Mouse (Mus musculus) heart, embryonic 12.5 days (tissue): ENCODE results near the gene Sirt7. TPM values are rescaled to one million over a fixed set of nuclear protein-coding genes. Genes with fewer than 3 reads are reported as not detected.

Experiments used
- ATAC-seq: fragments of 200-750 bp; cut with Nextera tagmentation; 2 replicates; pipeline ENCODE4 v1.8.0; 2017; ENCODE audit warnings: moderate TSS enrichment, moderate library complexity; ENCODE audit not compliant: insufficient number of reproducible peaks, low FRiP score
- H3K27ac ChIP-seq: fragments of 300-500 bp; sonication (generic); 2 replicates; pipeline ENCODE4 v1.5.1; 2016; ENCODE audit warnings: mild to moderate bottlenecking, moderate library complexity; ENCODE audit not compliant: poor library complexity, severe bottlenecking
- H3K27me3 ChIP-seq: fragments of 300-500 bp; sonication (generic); replicated peaks from 2 replicates; pipeline ENCODE4 v1.6.1; 2016; ENCODE audit warnings: mild to moderate bottlenecking, moderate library complexity
- H3K36me3 ChIP-seq: fragments of 300-500 bp; sonication (generic); 2 replicates; pipeline ENCODE4 v1.6.1; 2016; ENCODE audit warnings: mild to moderate bottlenecking, moderate library complexity
- H3K4me1 ChIP-seq: fragments of 300-500 bp; sonication (generic); replicated peaks from 2 replicates; pipeline ENCODE4 v1.6.1; 2016; ENCODE audit warnings: mild to moderate bottlenecking
- H3K4me2 ChIP-seq: fragments of 300-500 bp; sonication (generic); 2 replicates; pipeline ENCODE4 v1.6.1; 2016; ENCODE audit warnings: mild to moderate bottlenecking, moderate library complexity
- H3K4me3 ChIP-seq: fragments of 300-500 bp; sonication (generic); 2 replicates; pipeline ENCODE4 v1.5.1; 2016; ENCODE audit warnings: mild to moderate bottlenecking
- H3K9ac ChIP-seq: fragments of 300-500 bp; sonication (generic); 2 replicates; pipeline ENCODE4 v1.6.1; 2016; ENCODE audit warnings: mild to moderate bottlenecking, moderate library complexity
- H3K9me3 ChIP-seq: fragments of 300-500 bp; sonication (generic); replicated peaks from 2 replicates; pipeline ENCODE4 v1.6.1; 2016; ENCODE audit warnings: mild to moderate bottlenecking, moderate library complexity
- WGBS: fragments of 180-500 bp; shearing (Covaris S2); methylation state at CpG from one replicate; pipeline ENCODE4 v1.1.7; 2016; 5-methylcytosine and 5-hydroxymethylcytosine counted together
- polyA plus RNA-seq: library from polyadenylated mRNA; unstranded; fragments of >200 nt; fragmentation: Nextera tagmentation; extraction: Ambion mirVana; gene quantifications from 2 replicates; pipeline ENCODE4 v1.2.1, GENCODE M21; 2016

Sirt7 gene
- polyA plus RNA-seq, 1 experiment from 2014 or later = 20.4 TPM

DNA sequence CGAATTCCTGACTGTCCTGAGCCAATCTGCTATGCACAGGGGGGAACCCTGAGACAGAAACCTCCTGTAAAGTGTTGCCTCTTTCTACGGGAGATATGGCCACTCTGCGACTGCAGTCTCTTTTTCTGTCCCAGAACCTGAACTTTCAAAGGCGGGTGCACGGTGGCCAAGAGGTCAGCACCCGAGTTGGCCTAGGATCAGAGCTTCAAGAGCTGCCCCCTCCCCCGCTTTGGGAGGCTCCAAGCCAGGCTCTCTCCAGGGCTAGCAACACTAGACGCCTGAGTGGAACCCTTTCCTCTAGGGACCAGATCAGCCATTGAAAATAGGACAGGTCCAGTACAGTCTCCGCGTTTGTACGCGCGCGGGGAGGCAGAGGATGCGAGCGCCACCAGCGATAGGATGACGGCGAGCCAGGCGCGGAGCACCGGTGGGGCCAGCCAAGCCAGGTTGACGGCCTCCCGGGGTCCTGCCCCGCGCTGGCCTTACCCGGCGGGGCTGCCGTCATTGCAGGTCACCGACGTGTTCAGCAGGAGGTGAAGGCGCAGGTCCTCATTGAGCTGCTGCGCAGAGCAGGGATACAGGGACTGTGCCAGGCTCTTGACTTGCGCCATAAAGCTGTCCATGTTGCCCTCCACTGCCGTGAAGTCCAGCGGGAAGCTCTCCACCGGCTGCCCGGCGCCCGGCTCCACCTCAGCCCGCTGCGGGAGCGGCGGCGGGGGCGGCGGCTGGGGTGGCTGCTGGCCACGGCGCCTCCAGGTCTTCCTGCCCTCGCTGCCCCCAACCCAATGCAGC is 34.7 kb upstream of the Sirt7 start:
- peaks cover 93% of the 10 kb centered on the region for H3K27me3 ChIP-seq
- WGBS = 3% methylated on average over 50 of the region's 50 CpGs
- H3K9me3 ChIP-seq = no peaks in the 10 kb centered on the region
- no peak overlapping the region for H3K27ac ChIP-seq
- peak overlapping the region; percentile 78 for H3K4me2 ChIP-seq
- H3K9ac ChIP-seq = peak overlapping the region; percentile 51; the same call in 1 of the 2 replicates
- H3K4me1 ChIP-seq = peaks cover 38% of the 10 kb centered on the region
- peak overlapping the region; percentile 51 for H3K4me3 ChIP-seq
- no peaks in the 10 kb centered on the region for H3K36me3 ChIP-seq
- no peak for ATAC-seq

DNA sequence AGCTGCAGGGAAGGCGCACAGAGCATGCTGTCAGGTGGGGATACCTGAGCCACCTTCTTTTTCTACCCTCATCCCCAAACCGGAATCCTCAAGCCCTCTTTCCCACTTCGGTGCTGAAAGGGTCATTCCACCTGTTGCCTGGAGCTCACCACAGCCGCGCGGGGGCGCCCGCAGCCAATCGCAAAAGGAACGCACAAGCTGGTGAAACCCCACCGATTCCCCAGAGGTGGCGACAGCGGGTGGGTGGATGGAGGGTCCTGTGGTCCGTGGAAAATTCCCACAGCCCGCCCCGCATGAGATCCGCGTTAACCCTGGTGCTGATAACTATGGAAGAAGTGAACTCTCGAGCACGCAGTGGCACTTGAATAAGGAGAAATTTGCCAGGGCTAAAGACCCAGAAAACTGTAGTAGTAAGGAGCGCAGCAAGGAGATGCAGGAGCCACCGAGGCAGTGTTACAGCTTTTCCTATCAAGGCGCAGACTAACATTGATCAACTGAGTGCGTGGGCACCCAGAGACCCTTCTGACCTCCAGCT is 33.9 kb upstream of the Sirt7 start:
- Histone ChIP-seq H3K27ac (no peak overlapping the region), H3K4me3 (peak overlapping the region; percentile 51), H3K9ac (no peak overlapping the region), H3K36me3 (no peaks in the 10 kb centered on the region), H3K27me3 (peaks cover 93% of the 10 kb centered on the region), H3K4me1 (peaks cover 40% of the 10 kb centered on the region), H3K9me3 (no peaks in the 10 kb centered on the region), H3K4me2 (peak overlapping the region; percentile 78)
- WGBS = 5% methylated on average over 24 of the region's 24 CpGs
- no peak for ATAC-seq

DNA sequence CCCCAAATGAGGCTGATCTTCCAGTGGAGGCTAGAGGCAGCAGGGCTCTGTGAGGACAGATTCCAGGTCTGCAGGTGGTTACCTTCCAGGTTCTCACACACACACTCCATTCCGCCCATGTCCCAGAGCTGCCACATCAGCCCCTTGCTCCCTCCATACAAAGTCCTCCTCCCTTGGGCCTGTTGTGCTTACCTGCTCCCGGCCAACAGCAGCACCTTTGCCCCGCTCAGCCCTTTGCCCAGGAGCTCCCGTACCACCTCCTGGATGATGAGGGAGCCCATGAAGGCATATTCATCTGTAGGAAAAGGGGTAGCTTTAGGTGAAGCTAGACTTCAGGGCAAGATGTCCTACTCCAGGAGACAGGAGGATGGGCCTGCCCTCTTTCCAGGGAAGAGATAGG is 32.3 kb upstream of the Sirt7 start:
- peaks cover 78% of the 10 kb centered on the region for H3K27me3 ChIP-seq
- H3K4me2 ChIP-seq = no peak overlapping the region
- WGBS = 82% methylated on average over 4 of the region's 4 CpGs
- no peaks in the 10 kb centered on the region for H3K9me3 ChIP-seq
- no peaks in the 10 kb centered on the region for H3K36me3 ChIP-seq
- no peak for ATAC-seq
- H3K27ac ChIP-seq = no peak overlapping the region
- H3K9ac ChIP-seq = no peak overlapping the region
- no peak overlapping the region for H3K4me3 ChIP-seq
- H3K4me1 ChIP-seq = peaks cover 33% of the 10 kb centered on the region

DNA sequence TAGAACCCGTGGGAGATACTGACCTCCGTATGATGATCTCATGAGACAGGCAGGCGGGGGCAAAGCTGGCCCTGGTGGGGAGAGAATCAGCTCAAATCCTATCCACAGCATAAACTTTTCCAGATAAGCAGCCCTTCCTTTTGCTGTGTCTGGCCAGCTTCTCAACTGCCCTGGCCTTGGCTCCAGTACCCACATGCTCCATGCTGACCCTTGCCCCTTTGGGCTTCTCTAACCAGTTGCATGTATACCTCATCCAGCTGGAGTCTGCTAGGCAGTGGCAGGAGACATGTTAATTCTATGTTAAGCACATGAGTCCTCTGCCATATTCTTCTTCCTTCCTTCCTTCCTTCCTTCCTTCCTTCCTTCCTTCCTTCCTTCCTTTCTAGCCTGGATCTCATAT is 29.7 kb upstream of the Sirt7 start:
- Histone ChIP-seq H3K36me3 (no peaks in the 10 kb centered on the region), H3K4me2 (no peak overlapping the region), H3K27me3 (peaks cover 52% of the 10 kb centered on the region), H3K9ac (no peak overlapping the region), H3K9me3 (no peaks in the 10 kb centered on the region), H3K4me3 (no peak overlapping the region), H3K4me1 (peaks cover 15% of the 10 kb centered on the region), H3K27ac (no peak overlapping the region)
- 64% methylated on average over 3 of the region's 3 CpGs for WGBS
- ATAC-seq = no peak

DNA sequence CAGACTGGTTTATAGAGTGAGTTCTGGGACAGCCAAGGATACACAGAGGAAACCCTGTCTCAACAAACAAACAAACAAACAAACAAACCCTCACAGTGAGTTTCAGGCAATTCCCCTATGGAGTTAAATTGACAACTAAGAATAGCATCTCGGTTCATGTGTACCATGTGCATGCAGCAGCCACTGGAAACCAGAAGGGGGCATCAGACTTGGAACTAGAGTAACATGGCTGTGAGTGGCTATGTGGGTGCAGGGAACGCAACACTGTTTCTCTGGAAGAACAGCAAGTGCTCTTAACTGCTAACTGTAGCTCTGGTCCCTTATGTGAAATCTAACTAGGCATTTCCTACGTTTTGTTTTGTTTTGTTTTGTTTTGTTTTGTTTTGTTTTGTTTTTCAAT is 26.8 kb upstream of the Sirt7 start:
- no peak overlapping the region for H3K4me3 ChIP-seq
- H3K36me3 ChIP-seq = no peaks in the 10 kb centered on the region
- H3K27me3 ChIP-seq = peaks cover 37% of the 10 kb centered on the region
- H3K9ac ChIP-seq = no peak overlapping the region
- no peak overlapping the region for H3K4me2 ChIP-seq
- no peaks in the 10 kb centered on the region for H3K9me3 ChIP-seq
- H3K27ac ChIP-seq = no peak overlapping the region
- 65% methylated on average over 3 of the region's 3 CpGs for WGBS
- H3K4me1 ChIP-seq = peaks cover 18% of the 10 kb centered on the region
- no peak for ATAC-seq

DNA sequence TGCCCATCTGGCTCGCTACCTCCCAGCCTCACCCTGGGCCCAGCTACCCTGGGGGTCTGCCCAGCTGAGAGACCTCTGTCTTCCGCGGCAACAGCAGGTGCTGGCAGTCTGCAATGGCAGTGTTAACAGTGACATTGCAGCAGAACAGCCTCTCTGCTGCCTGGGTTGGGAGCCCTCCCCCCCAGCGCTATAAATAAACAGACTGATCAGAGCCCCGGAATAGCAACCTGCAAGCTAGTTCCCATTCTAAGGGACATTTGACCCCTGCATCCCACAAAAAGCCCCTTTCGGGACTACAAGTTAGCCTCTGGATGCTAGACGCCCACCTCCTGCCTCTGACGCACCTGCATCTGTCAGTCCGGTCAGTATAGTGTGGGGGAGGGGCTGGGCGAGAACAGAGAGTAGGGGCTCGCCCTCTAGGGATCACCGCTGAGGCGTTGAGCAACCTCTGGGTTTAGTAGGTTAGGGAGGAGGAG is 23.0 kb upstream of the Sirt7 start, which contains the start of gene Myadml2:
Gene Myadml2, minus strand, starts transcription at position 158 of the 476 bp plus-strand sequence.
- peak within 1 kb of the TSS; percentile 74 for H3K4me2 ChIP-seq
- H3K4me3 ChIP-seq = peak within 1 kb of the TSS; percentile 52
- peak within 1 kb of the TSS; percentile 82 for H3K9ac ChIP-seq
- H3K4me1 ChIP-seq = peaks cover 17% of the 10 kb centered on the region
- H3K27me3 ChIP-seq = peaks cover 14% of the 10 kb centered on the region; the same call in 1 of the 2 replicates
- 0 out of 2 replicates have a peak, but pooled peaks have one; percentile 27 for ATAC-seq
- H3K9me3 ChIP-seq = no peaks in the 10 kb centered on the region
- WGBS = 5% methylated on average over 13 of the region's 13 CpGs
- no peaks in the 10 kb centered on the region for H3K36me3 ChIP-seq
- H3K27ac ChIP-seq = peak within 1 kb of the TSS; percentile 90

DNA sequence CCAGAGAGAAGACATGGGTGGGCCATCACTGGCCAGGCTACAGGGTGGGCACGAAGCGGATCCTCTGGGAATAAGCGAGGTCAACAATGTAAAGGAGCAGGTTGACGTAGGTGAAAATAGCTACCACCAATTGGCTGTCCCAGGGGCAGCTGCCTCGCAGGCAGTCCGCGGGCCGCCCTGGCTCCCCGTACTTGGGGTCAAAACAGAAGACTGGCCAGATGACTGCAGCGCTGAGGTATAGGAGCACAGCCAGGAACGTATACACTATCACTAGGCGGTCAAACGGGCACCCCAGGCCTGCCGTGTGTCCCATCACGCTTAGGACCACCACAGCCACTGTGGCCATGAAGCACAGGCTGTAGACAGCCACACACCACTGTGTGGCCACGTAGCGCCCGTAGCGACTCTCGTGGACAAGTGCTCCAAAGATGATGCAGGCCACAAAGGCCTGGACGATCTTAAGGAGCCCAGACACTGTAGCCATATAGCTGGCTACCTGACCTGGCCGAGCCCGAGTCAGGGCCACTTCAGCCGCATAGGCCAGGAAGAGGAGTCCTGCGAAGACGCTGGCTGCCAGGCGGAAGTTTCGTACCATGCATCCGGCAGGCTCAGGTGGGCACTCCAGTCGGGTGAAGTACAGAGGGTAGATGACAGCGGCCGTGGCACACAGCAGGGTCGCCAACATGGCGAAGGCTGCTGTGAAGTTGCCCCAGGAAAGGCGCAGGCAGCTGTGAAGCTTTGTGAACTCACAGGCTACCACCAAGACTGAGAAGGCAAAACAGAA is 22.2 kb upstream of the Sirt7 start:
- Histone ChIP-seq H3K27ac (peak overlapping the region; percentile 90), H3K36me3 (no peaks in the 10 kb centered on the region), H3K9me3 (no peaks in the 10 kb centered on the region), H3K4me1 (peaks cover 25% of the 10 kb centered on the region), H3K9ac (peak overlapping the region; percentile 82), H3K4me2 (peak overlapping the region; percentile 74), H3K4me3 (peak overlapping the region; percentile 52), H3K27me3 (peaks cover 14% of the 10 kb centered on the region; the same call in 1 of the 2 replicates)
- no peak for ATAC-seq
- 64% methylated on average over 35 of the region's 35 CpGs for WGBS

DNA sequence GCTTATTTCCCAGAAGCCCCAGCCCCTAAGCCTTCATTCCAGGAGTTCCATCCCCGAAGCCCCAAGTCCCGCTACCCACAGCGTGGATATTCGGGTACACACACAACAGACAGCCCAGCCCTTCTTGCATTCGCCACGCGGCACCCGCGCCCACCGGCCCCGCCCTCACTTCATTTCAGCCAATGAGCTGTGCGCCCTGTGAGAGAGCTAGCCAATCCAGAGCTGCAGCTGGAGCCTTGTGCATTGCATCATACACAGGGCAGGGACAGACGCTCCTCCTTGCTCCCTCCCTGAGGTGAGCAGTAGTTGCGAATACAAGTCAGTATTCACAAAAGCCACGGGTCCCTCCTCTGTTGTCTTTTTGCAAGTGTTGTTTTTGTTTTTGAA is 18.6 kb upstream of the Sirt7 start, which contains the start of gene Pycr1:
Gene Pycr1, minus strand, starts transcription at position 169 of the 387 bp plus-strand sequence.
- H3K27ac ChIP-seq = no peak within 1 kb of the TSS
- ATAC-seq = peak; percentile 99
- H3K9ac ChIP-seq = peak within 1 kb of the TSS; percentile 77
- H3K36me3 ChIP-seq = no peaks in the 10 kb centered on the region
- H3K9me3 ChIP-seq = no peaks in the 10 kb centered on the region
- H3K4me3 ChIP-seq = peak within 1 kb of the TSS; percentile 57
- WGBS = under 1% methylated on average over 15 of the region's 15 CpGs
- peaks cover 27% of the 10 kb centered on the region for H3K4me1 ChIP-seq
- H3K27me3 ChIP-seq = peaks cover 25% of the 10 kb centered on the region
- peak within 1 kb of the TSS; percentile 94 for H3K4me2 ChIP-seq

DNA sequence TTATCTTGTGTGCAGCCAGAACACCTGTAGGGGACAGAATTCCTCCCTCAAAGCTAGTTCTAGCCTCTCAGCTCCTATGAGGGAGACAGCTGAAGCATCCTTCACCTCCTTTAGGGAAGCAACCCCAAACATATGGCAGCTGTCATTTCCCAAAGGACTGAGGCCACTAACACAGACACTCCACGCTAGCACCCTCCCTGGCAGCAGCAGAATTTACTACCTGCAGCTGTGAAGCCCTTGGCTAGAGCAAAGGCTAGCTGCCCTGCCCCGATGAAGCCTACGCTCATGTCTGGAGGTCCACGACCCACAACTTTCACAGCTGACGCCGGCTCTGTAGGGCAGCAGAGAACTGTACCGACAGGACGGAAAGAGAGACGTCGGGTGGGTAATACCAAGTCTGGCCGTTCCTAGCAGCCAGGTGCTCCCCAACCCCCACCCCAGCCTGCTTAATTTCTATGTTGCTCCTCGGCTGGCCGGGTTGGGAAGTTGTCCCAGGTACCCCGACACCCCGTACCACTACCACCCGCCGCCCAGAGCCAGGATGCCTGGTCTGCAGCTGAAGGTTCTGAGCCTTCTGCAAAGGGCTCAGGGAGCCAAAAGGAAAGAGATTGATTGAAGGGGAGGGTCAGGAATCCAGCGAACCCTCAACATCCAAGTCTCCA is 18.0 kb upstream of the Sirt7 start:
- peak overlapping the region; percentile 77 for H3K9ac ChIP-seq
- peak overlapping the region; percentile 94 for H3K4me2 ChIP-seq
- no peaks in the 10 kb centered on the region for H3K36me3 ChIP-seq
- H3K27me3 ChIP-seq = peaks cover 23% of the 10 kb centered on the region
- no peaks in the 10 kb centered on the region for H3K9me3 ChIP-seq
- peak; percentile 30 for ATAC-seq
- peaks cover 25% of the 10 kb centered on the region for H3K4me1 ChIP-seq
- H3K27ac ChIP-seq = no peak overlapping the region
- WGBS = 3% methylated on average over 18 of the region's 18 CpGs
- H3K4me3 ChIP-seq = peak overlapping the region; percentile 57

DNA sequence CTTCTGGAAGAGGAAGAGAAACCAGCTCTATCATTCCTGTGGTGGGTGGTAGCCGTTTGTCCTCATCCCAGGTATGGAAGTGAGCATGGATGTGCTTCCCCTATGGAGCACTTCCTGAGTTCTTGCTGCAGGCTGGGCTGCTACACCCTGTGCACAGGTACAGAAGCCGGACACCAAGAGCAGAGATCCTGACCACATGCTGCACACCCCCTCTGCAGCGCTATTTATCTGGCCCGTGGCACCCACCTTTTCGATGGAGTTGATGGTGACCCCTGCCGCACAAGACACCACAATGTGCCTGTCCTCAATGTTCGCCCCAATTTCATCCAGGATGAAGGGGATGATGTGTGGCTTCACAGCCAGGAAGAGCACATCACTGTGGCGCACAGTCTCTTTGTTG is 16.8 kb upstream of the Sirt7 start:
- peaks cover 11% of the 10 kb centered on the region for H3K27me3 ChIP-seq
- no peak overlapping the region for H3K4me3 ChIP-seq
- no peaks in the 10 kb centered on the region for H3K9me3 ChIP-seq
- ATAC-seq = no peak
- peaks cover 13% of the 10 kb centered on the region for H3K4me1 ChIP-seq
- H3K27ac ChIP-seq = no peak overlapping the region
- H3K4me2 ChIP-seq = peak overlapping the region; percentile 94; the same call in 1 of the 2 replicates
- WGBS = 78% methylated on average over 8 of the region's 8 CpGs
- H3K9ac ChIP-seq = peak overlapping the region; percentile 14; the same call in 1 of the 2 replicates
- H3K36me3 ChIP-seq = no peaks in the 10 kb centered on the region
